Comparison of ENCODE assay signal across 1 mouse cellular context in genomic region chr4:155963106-155963505, GRCm38 (mm10).
TF ChIP-seq lines count a peak whose summit lies in the region.

No protein-coding gene starts in this region.

TF ChIP-seq in CH12.LX, 34 proteins besides CTCF, POLR2A, EP300 and RAD21 (continued from another document):
- TF ChIP-seq ZNF384 (IDR thresholded peaks at IDR 0.05; ENCODE audit: low read depth, low read length), result no peak
